Mouse (Mus musculus) liver, embryonic 11.5 days (tissue): ENCODE data around the gene Krt35. TPM values are rescaled to one million over a fixed set of nuclear protein-coding genes. Genes with fewer than 3 reads are reported as not detected.

Experiments
- ATAC-seq: fragments of 200-750 bp; cut with Nextera tagmentation; replicated peaks from 2 replicates; pipeline ENCODE4 v1.8.0; 2017; ENCODE audit warnings: moderate number of reproducible peaks, mild to moderate bottlenecking, moderate TSS enrichment, moderate library complexity; ENCODE audit not compliant: low FRiP score
- DNase-seq: peaks from one replicate; pipeline ENCODE4 v3.0.0-alpha.2; 2017; ENCODE audit warnings: low spot score
- H3K27ac ChIP-seq: fragments of 300-500 bp; sonication (generic); 2 replicates; pipeline ENCODE4 v1.5.1; 2014; ENCODE audit warnings: mild to moderate bottlenecking, low read depth, low read length, control low read depth
- H3K27me3 ChIP-seq: fragments of 300-500 bp; sonication (generic); replicated peaks from 2 replicates; pipeline ENCODE4 v1.6.1; 2014; ENCODE audit warnings: low read length, mixed read lengths; ENCODE audit not compliant: control insufficient read depth, insufficient read depth
- H3K36me3 ChIP-seq: fragments of 300-500 bp; sonication (generic); 2 replicates; pipeline ENCODE4 v1.6.1; 2014; ENCODE audit warnings: mild to moderate bottlenecking, low read length, moderate library complexity, mixed read lengths; ENCODE audit not compliant: control insufficient read depth, insufficient read depth
- H3K4me1 ChIP-seq: fragments of 300-500 bp; sonication (generic); replicated peaks from 2 replicates; pipeline ENCODE4 v1.6.1; 2014; ENCODE audit warnings: low read length, mixed read lengths; ENCODE audit not compliant: control insufficient read depth, insufficient read depth
- H3K4me2 ChIP-seq: fragments of 300-500 bp; sonication (generic); 2 replicates; pipeline ENCODE4 v1.6.1; 2014; ENCODE audit warnings: mild to moderate bottlenecking, control low read depth, moderate library complexity
- H3K4me3 ChIP-seq: fragments of 300-500 bp; sonication (generic); 2 replicates; pipeline ENCODE4 v1.5.1; 2014; ENCODE audit warnings: low read depth, low read length, control low read depth
- H3K9ac ChIP-seq: fragments of 300-500 bp; sonication (generic); 2 replicates; pipeline ENCODE4 v1.6.1; 2014; ENCODE audit warnings: low read depth, low read length, control low read depth
- H3K9me3 ChIP-seq: fragments of 300-500 bp; sonication (generic); 2 replicates; pipeline ENCODE4 v1.6.1; 2016; ENCODE audit warnings: low read length, inconsistent platforms, mixed read lengths; ENCODE audit not compliant: control insufficient read depth
- WGBS: fragments of 180-500 bp; shearing (Covaris S2); extraction: QIAGEN DNeasy Blood & Tissue Kit; methylation state at CpG from one replicate; pipeline ENCODE4 v1.1.7; 2014; 5-methylcytosine and 5-hydroxymethylcytosine counted together
- polyA plus RNA-seq: library from polyadenylated mRNA; unstranded; fragments of >200 nt; fragmentation: Nextera tagmentation; extraction: Ambion mirVana; gene quantifications from 2 replicates; pipeline ENCODE4 v1.2.1, GENCODE M21; 2014

Gene Krt35
- polyA plus RNA-seq, 1 experiment from 2014 or later = not detected

- Histone ChIP-seq H3K4me2 (no peak overlapping the region), H3K4me1 (no peaks in the 10 kb centered on the region), H3K27me3 (no peaks in the 10 kb centered on the region), H3K9ac (no peak overlapping the region), H3K27ac (no peak overlapping the region), H3K4me3 (no peak overlapping the region), H3K9me3 (no peaks in the 10 kb centered on the region), H3K36me3 (no peaks in the 10 kb centered on the region)
- 66% methylated on average over 7 of the region's 7 CpGs for WGBS
- DNase-seq = no peak
- ATAC-seq = no peak
These were observed 7.5 kb downstream of the Krt35 start for GRCm38 (mm10) chr11:100088378-100089025.

GRCm38 (mm10) chr11:100087861-100088260 is 8.2 kb downstream of the Krt35 start, which contains the start of gene Krt32:
Krt32 (minus strand) TSS chr11:100088226.
- H3K27me3 ChIP-seq = no peaks in the 10 kb centered on the region
- H3K4me1 ChIP-seq = no peaks in the 10 kb centered on the region
- no peak within 1 kb of the TSS for H3K27ac ChIP-seq
- DNase-seq (no peak), ATAC-seq (no peak)
- no peaks in the 10 kb centered on the region for H3K36me3 ChIP-seq
- no peak within 1 kb of the TSS for H3K9ac ChIP-seq
- H3K4me2 ChIP-seq = no peak within 1 kb of the TSS
- no peaks in the 10 kb centered on the region for H3K9me3 ChIP-seq
- no peak within 1 kb of the TSS for H3K4me3 ChIP-seq
- 88% methylated on average over 10 of the region's 10 CpGs for WGBS

GRCm38 (mm10) chr11:100073873-100074272 is 22.2 kb downstream of the Krt35 start:
- H3K4me2 ChIP-seq = no peak overlapping the region
- DNase-seq = no peak
- no peak overlapping the region for H3K9ac ChIP-seq
- no peak for ATAC-seq
- no peaks in the 10 kb centered on the region for H3K4me1 ChIP-seq
- H3K36me3 ChIP-seq = no peaks in the 10 kb centered on the region
- H3K27me3 ChIP-seq = no peaks in the 10 kb centered on the region
- no peaks in the 10 kb centered on the region for H3K9me3 ChIP-seq
- no peak overlapping the region for H3K4me3 ChIP-seq
- H3K27ac ChIP-seq = no peak overlapping the region
- WGBS = 47% methylated on average over 1 of the region's 1 CpGs

DNA sequence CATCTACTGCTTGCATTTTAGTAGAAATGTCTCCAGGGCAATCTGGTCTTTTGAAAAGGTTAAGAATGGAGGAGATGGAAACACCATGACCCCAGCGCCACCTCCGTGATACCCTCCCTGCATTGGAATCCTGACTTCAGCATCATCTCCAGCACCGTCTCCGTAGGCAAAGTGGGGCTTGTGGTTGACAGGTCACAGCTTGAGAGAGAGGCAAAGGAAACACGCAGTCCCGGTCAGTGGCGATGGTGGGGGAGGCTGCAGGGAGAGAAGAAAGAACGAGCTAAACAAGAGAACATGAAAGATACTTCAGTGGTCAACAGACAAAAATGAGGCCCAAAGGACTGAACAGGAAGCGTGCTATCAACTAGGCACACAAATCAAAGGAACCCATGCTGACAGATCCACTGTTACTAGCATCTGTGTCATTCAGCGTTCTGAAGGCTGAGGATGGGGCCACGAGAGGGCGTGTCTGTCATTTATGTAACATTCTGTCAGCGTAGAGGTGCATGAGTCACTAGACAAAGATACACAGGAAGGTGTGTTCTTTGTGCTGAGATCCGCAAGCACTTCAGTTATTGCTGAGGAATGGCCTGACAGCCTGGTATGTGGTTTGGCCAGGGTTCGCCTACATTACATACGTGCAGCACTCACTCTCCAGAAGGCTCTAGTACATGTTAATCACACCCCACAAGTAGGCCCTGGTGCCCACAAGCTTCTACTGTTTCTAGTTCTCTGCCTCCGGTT is 28.6 kb downstream of the Krt35 start:
- Histone ChIP-seq H3K36me3 (no peaks in the 10 kb centered on the region), H3K4me1 (no peaks in the 10 kb centered on the region), H3K9me3 (no peaks in the 10 kb centered on the region), H3K27me3 (no peaks in the 10 kb centered on the region), H3K4me3 (no peak overlapping the region), H3K4me2 (no peak overlapping the region), H3K9ac (no peak overlapping the region), H3K27ac (no peak overlapping the region)
- ATAC-seq (no peak), DNase-seq (no peak)
- 79% methylated on average over 17 of the region's 17 CpGs for WGBS

- H3K9ac ChIP-seq = no peak overlapping the region
- no peaks in the 10 kb centered on the region for H3K4me1 ChIP-seq
- no peak overlapping the region for H3K4me3 ChIP-seq
- no peaks in the 10 kb centered on the region for H3K27me3 ChIP-seq
- 78% methylated on average over 12 of the region's 12 CpGs for WGBS
- H3K9me3 ChIP-seq = no peaks in the 10 kb centered on the region
- H3K27ac ChIP-seq = no peak overlapping the region
- no peak overlapping the region for H3K4me2 ChIP-seq
- DNase-seq (no peak), ATAC-seq (no peak)
- no peaks in the 10 kb centered on the region for H3K36me3 ChIP-seq
These were observed 29.6 kb downstream of the Krt35 start for GRCm38 (mm10) chr11:100066236-100067010.

DNA sequence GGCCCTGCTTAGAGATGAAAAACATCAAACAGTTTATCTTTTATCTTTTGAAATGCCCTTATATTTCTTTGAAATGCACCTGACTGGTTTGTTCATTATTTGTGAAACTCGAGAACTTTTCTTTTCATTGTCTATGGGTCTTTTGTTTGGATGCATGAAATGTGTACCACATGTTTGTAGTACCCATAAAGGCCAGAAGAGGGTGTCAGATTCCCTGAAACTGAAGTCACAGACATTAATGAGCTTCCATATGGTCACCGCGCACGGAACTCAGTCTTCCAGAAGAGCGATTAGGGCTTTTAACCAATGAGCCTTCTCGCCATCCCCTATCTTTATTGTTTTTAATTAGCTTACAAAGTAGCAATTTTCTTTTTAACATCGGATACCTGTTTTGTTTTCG is 37.2 kb downstream of the Krt35 start:
- 66% methylated on average over 8 of the region's 8 CpGs for WGBS
- no peak overlapping the region for H3K4me2 ChIP-seq

GRCm38 (mm10) chr11:100055686-100056655 is 40.1 kb downstream of the Krt35 start:
- no peak overlapping the region for H3K9ac ChIP-seq
- DNase-seq (no peak), ATAC-seq (no peak)
- no peak overlapping the region for H3K4me3 ChIP-seq
- no peaks in the 10 kb centered on the region for H3K4me1 ChIP-seq
- no peaks in the 10 kb centered on the region for H3K27me3 ChIP-seq
- no peaks in the 10 kb centered on the region for H3K9me3 ChIP-seq
- no peak overlapping the region for H3K27ac ChIP-seq
- no peak overlapping the region for H3K4me2 ChIP-seq
- 60% methylated on average over 9 of the region's 9 CpGs for WGBS
- no peaks in the 10 kb centered on the region for H3K36me3 ChIP-seq

More for the DNA sequence above, 37.2 kb downstream of the Krt35 start:
- Histone ChIP-seq H3K36me3 (no peaks in the 10 kb centered on the region), H3K4me1 (no peaks in the 10 kb centered on the region), H3K27me3 (no peaks in the 10 kb centered on the region), H3K9me3 (no peaks in the 10 kb centered on the region), H3K27ac (no peak overlapping the region), H3K9ac (no peak overlapping the region), H3K4me3 (no peak overlapping the region)
- ATAC-seq = no peak
- no peak for DNase-seq

GRCm38 (mm10) chr11:100050451-100050850 is 45.6 kb downstream of the Krt35 start, which contains the start of gene Krt31:
Krt31 (minus strand) TSS chr11:100050551.
- H3K9ac ChIP-seq = no peak within 1 kb of the TSS
- no peaks in the 10 kb centered on the region for H3K4me1 ChIP-seq
- ATAC-seq (no peak), DNase-seq (no peak)
- H3K36me3 ChIP-seq = no peaks in the 10 kb centered on the region
- H3K9me3 ChIP-seq = no peaks in the 10 kb centered on the region
- H3K4me3 ChIP-seq = no peak within 1 kb of the TSS
- no peak within 1 kb of the TSS for H3K4me2 ChIP-seq
- no peaks in the 10 kb centered on the region for H3K27me3 ChIP-seq
- WGBS = 83% methylated on average over 3 of the region's 3 CpGs
- H3K27ac ChIP-seq = no peak within 1 kb of the TSS
